Mouse (Mus musculus) embryonic facial prominence, embryonic 10.5 days (tissue): ENCODE data around the gene Zdhhc4. TPM values are rescaled to one million over a fixed set of nuclear protein-coding genes. Genes with fewer than 3 reads are reported as not detected.
A peak's percentile ranks its signal among the peaks of the same experiment; 100 is the strongest.

Experiments
- DNase-seq: peaks from one replicate; pipeline ENCODE4 v3.0.0-alpha.2; 2017; ENCODE audit warnings: low spot score
- H3K27ac ChIP-seq: fragments of 300-500 bp; sonication (generic); replicated peaks from 2 replicates; pipeline ENCODE4 v1.5.1; 2016; ENCODE audit warnings: mild to moderate bottlenecking
- H3K27me3 ChIP-seq: fragments of 300-500 bp; sonication (generic); replicated peaks from 2 replicates; pipeline ENCODE4 v1.6.1; 2016; ENCODE audit warnings: low read depth, mild to moderate bottlenecking; ENCODE audit not compliant: poor library complexity, severe bottlenecking
- H3K36me3 ChIP-seq: fragments of 300-500 bp; sonication (generic); replicated peaks from 2 replicates; pipeline ENCODE4 v1.6.1; 2016; ENCODE audit warnings: mild to moderate bottlenecking, moderate library complexity
- H3K4me1 ChIP-seq: fragments of 300-500 bp; sonication (generic); 2 replicates; pipeline ENCODE4 v1.6.1; 2016
- H3K4me3 ChIP-seq: fragments of 300-500 bp; sonication (generic); 2 replicates; pipeline ENCODE4 v1.5.1; 2016; ENCODE audit warnings: mild to moderate bottlenecking, moderate library complexity
- H3K9me3 ChIP-seq: fragments of 300-500 bp; sonication (generic); 2 replicates; pipeline ENCODE4 v1.6.1; 2016; ENCODE audit warnings: mild to moderate bottlenecking
- WGBS: fragments of 180-500 bp; shearing (Covaris S2); methylation state at CpG from one replicate; pipeline ENCODE4 v1.1.7; 2016; 5-methylcytosine and 5-hydroxymethylcytosine counted together
- polyA plus RNA-seq: library from polyadenylated mRNA; unstranded; fragments of >200 nt; fragmentation: Nextera tagmentation; extraction: Ambion mirVana; gene quantifications from 2 replicates; pipeline ENCODE4 v1.2.1, GENCODE M21; 2016

Zdhhc4 gene
- polyA plus RNA-seq, 1 experiment from 2014 or later = 77.2 TPM

- no peak for DNase-seq
- H3K4me1 ChIP-seq = peaks cover 24% of the 10 kb centered on the region
- H3K27me3 ChIP-seq = no peaks in the 10 kb centered on the region
- peaks cover 79% of the 10 kb centered on the region for H3K36me3 ChIP-seq
- 11% methylated on average over 8 of the region's 8 CpGs for WGBS
- peak overlapping the region; percentile 70 for H3K4me3 ChIP-seq
- no peaks in the 10 kb centered on the region for H3K9me3 ChIP-seq
- H3K27ac ChIP-seq = peak overlapping the region; percentile 98
Observed at GRCm38 (mm10) chr5:143315514-143315888, 13.6 kb downstream of the Zdhhc4 start.

DNA sequence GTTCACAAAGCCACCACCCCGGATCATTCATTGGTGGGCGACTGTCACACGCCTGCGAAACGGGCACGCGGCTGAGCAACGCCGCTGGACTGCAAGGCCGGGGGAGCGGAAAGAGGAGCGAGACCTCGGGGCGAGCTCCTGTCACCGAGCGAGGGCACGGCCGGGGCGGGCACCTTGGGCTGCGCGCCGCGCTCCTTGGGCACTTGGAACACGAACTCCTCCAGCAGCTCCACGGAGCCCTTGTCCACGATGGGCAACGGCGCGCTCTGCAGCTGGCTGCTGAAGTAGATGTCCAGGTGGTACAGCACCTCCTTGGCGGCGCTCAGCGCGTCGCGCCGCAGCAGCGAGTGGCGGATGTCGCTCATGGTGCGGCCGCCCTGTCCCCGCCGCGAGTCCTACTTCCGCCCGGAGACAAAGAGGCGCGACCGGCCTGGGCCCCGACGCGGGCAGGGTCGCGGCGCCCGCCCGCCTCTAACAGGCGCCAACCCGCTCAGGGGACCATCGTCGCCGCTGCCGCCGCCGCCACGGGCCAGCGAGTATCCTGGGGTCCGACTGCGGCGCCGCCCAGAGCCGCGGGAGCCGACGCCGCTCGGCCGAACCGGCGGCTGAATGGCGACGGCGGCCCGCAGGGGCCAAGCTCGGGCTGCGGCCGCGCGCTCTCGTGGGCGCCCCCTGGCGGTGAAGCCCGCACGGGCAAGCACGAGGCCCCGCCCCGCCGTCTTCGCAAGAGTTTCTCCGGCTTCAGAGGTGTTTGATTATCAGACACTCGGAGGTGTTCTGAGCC is 14.1 kb downstream of the Zdhhc4 start, which contains the start of gene E130309D02Rik:
E130309D02Rik (minus strand) TSS at position 631 of the 784 bp plus-strand sequence.
- peak within 1 kb of the TSS; percentile 70 for H3K4me3 ChIP-seq
- H3K36me3 ChIP-seq = peaks cover 79% of the 10 kb centered on the region
- DNase-seq = peak; percentile 93
- peaks cover 24% of the 10 kb centered on the region for H3K4me1 ChIP-seq
- no peaks in the 10 kb centered on the region for H3K27me3 ChIP-seq
- peak within 1 kb of the TSS; percentile 98 for H3K27ac ChIP-seq
- no peaks in the 10 kb centered on the region for H3K9me3 ChIP-seq
- WGBS = under 1% methylated on average over 101 of the region's 101 CpGs

GRCm38 (mm10) chr5:143314183-143314729 is 14.8 kb downstream of the Zdhhc4 start:
- WGBS = 4% methylated on average over 16 of the region's 16 CpGs
- Histone ChIP-seq H3K9me3 (no peaks in the 10 kb centered on the region), H3K4me1 (peaks cover 24% of the 10 kb centered on the region), H3K4me3 (peak overlapping the region; percentile 70), H3K27me3 (no peaks in the 10 kb centered on the region), H3K27ac (peak overlapping the region; percentile 98), H3K36me3 (peaks cover 79% of the 10 kb centered on the region)
- peak; percentile 47 for DNase-seq

DNA sequence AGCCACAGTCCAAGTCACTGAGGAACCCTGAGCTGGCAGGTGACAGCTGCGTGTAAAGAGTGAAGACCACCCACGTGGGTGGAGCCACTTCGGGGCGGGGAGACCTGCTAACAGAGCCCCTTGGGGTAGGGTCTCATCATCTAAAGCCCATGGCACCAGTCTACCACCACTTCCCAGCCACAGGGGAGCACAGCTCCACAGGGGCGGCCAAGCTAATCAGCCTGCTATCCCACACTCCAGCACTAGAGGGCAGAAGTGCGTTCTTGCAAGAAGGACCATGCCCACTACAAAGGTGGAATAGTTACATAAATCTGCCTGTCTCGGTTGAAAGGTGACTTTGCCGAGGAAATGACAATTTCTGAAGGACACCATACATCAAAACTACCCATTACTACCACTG is 17.2 kb downstream of the Zdhhc4 start:
- Histone ChIP-seq H3K9me3 (no peaks in the 10 kb centered on the region), H3K4me3 (peak overlapping the region; percentile 23; the same call in 1 of the 2 replicates), H3K4me1 (peaks cover 24% of the 10 kb centered on the region), H3K27me3 (no peaks in the 10 kb centered on the region), H3K36me3 (peaks cover 79% of the 10 kb centered on the region), H3K27ac (no peak overlapping the region)
- 77% methylated on average over 8 of the region's 8 CpGs for WGBS
- peak; percentile 84 for DNase-seq

- H3K36me3 ChIP-seq = peaks cover 88% of the 10 kb centered on the region
- H3K27me3 ChIP-seq = no peaks in the 10 kb centered on the region
- WGBS = 96% methylated on average over 7 of the region's 7 CpGs
- peaks cover 19% of the 10 kb centered on the region for H3K4me1 ChIP-seq
- H3K4me3 ChIP-seq = no peak overlapping the region
- no peak for DNase-seq
- H3K27ac ChIP-seq = no peak overlapping the region
- H3K9me3 ChIP-seq = no peaks in the 10 kb centered on the region
Observed at GRCm38 (mm10) chr5:143309916-143310315, 19.1 kb downstream of the Zdhhc4 start.

DNA sequence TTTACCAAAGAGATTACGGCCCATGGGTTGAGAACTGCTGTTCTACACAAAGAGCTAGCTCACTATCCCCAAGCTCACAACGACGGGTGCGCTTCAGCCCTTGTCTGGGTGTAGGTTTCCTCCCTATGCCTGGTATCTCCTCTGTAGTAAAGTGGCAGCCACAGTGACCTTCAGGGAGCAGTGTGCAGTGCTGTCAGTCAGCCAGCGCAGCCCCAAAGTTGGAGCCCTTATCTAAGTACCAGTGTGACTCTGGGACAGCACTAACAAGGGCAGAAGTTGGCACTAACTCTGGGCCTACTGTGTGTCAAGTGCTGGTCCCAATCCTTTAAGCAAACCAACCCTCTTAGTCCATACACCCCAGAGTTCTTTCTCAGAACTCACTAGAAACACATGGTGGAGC is 20.2 kb downstream of the Zdhhc4 start:
- 95% methylated on average over 5 of the region's 5 CpGs for WGBS
- Histone ChIP-seq H3K27me3 (no peaks in the 10 kb centered on the region), H3K9me3 (no peaks in the 10 kb centered on the region), H3K36me3 (peaks cover 99% of the 10 kb centered on the region), H3K27ac (no peak overlapping the region), H3K4me1 (peaks cover 14% of the 10 kb centered on the region), H3K4me3 (no peak overlapping the region)
- DNase-seq = no peak

DNA sequence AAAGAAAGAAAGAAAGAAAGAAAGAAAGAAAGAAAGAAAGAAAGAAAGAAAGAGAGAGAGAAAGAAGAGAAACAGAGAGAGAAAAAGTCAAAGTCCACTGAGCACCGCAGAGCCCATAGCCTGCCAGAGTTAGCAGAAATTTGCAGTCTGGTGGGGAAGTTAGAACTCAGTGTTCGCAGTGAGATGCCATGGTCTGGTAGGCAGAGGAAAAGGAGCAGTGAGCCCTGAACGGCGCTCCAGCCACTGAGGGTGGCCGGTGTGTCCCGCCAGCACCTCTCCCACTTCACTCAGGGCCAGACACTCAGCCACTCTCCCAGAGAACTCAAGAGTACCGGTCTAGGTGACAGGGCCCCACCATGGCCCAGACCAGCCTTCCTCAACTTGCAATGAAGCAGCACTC is 24.8 kb downstream of the Zdhhc4 start:
- no peak for DNase-seq
- 95% methylated on average over 7 of the region's 7 CpGs for WGBS
- peaks cover 100% of the 10 kb centered on the region for H3K36me3 ChIP-seq

DNA sequence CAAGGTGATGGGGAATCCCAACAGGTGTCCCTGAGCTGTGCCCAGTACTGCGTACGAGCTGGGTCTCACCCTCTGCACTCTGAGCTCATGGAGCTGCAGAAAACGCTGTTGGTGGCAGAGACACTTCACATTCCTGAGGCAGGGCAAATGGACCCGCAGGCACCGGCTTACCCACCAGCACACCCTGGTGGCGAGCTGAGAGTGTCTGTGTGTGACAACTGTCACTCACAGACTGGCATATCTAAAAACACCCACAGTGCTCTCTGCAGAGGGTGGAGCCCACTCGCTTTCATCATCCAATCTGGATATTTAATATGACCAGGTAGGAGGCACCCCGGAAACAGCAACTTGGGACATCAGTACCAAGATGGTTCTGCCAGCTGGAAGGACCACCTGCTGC is 27.8 kb downstream of the Zdhhc4 start:
- peaks cover 92% of the 10 kb centered on the region for H3K36me3 ChIP-seq
- no peaks in the 10 kb centered on the region for H3K9me3 ChIP-seq
- no peaks in the 10 kb centered on the region for H3K27me3 ChIP-seq
- DNase-seq = no peak
- H3K27ac ChIP-seq = no peak overlapping the region
- H3K4me1 ChIP-seq = no peaks in the 10 kb centered on the region
- WGBS = 83% methylated on average over 8 of the region's 8 CpGs
- no peak overlapping the region for H3K4me3 ChIP-seq

More for the DNA sequence above, 24.8 kb downstream of the Zdhhc4 start:
- no peak overlapping the region for H3K4me3 ChIP-seq
- H3K27me3 ChIP-seq = no peaks in the 10 kb centered on the region
- no peak overlapping the region for H3K27ac ChIP-seq
- no peaks in the 10 kb centered on the region for H3K9me3 ChIP-seq
- no peaks in the 10 kb centered on the region for H3K4me1 ChIP-seq

GRCm38 (mm10) chr5:143299686-143300085 is 29.4 kb downstream of the Zdhhc4 start:
- H3K4me1 ChIP-seq = no peaks in the 10 kb centered on the region
- DNase-seq = peak; percentile 59
- H3K9me3 ChIP-seq = 0 out of 2 replicates have a peak, but pooled peaks cover 3% of the 10 kb centered on the region
- no peak overlapping the region for H3K27ac ChIP-seq
- WGBS = 89% methylated on average over 4 of the region's 4 CpGs
- peaks cover 83% of the 10 kb centered on the region for H3K36me3 ChIP-seq
- peaks cover 8% of the 10 kb centered on the region for H3K27me3 ChIP-seq
- H3K4me3 ChIP-seq = no peak overlapping the region

DNA sequence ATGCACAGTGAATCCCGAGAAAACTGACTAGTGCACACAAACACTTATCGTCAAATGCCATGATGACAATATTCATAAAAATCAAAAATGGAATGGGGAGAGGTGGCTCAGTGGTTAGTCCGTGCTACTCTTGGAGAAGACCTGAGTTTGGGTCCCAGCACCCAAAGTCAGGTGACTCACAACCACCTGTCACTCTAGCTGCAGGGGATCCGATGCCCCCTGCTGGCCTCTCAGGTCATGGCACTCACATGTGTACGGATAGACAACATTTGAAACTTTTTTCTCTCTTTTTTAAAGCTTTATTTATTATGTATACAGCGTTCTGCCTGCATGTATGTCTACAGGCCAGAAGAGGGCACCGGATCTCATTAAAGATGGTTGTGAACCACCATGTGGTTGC is 30.7 kb downstream of the Zdhhc4 start:
- H3K4me1 ChIP-seq = peaks cover 7% of the 10 kb centered on the region
- no peak overlapping the region for H3K27ac ChIP-seq
- WGBS = 93% methylated on average over 7 of the region's 7 CpGs
- no peak overlapping the region for H3K4me3 ChIP-seq
- no peak for DNase-seq
- H3K36me3 ChIP-seq = peaks cover 71% of the 10 kb centered on the region
- 0 out of 2 replicates have a peak, but pooled peaks cover 3% of the 10 kb centered on the region for H3K9me3 ChIP-seq
- peaks cover 21% of the 10 kb centered on the region for H3K27me3 ChIP-seq

GRCm38 (mm10) chr5:143297986-143298385 is 31.1 kb downstream of the Zdhhc4 start:
- Histone ChIP-seq H3K9me3 (0 out of 2 replicates have a peak, but pooled peaks cover 3% of the 10 kb centered on the region), H3K4me1 (peaks cover 11% of the 10 kb centered on the region), H3K36me3 (peaks cover 66% of the 10 kb centered on the region), H3K4me3 (no peak overlapping the region), H3K27me3 (peaks cover 25% of the 10 kb centered on the region), H3K27ac (no peak overlapping the region)
- DNase-seq = no peak
- WGBS = 96% methylated on average over 9 of the region's 9 CpGs

GRCm38 (mm10) chr5:143295330-143295729 is 33.7 kb downstream of the Zdhhc4 start:
- Histone ChIP-seq H3K4me3 (no peak overlapping the region), H3K36me3 (peaks cover 40% of the 10 kb centered on the region), H3K27me3 (peaks cover 51% of the 10 kb centered on the region), H3K9me3 (0 out of 2 replicates have a peak, but pooled peaks cover 3% of the 10 kb centered on the region), H3K4me1 (peaks cover 16% of the 10 kb centered on the region), H3K27ac (no peak overlapping the region)
- 97% methylated on average over 2 of the region's 2 CpGs for WGBS
- DNase-seq = no peak

- Histone ChIP-seq H3K27ac (no peak overlapping the region), H3K27me3 (peaks cover 56% of the 10 kb centered on the region), H3K4me1 (peaks cover 16% of the 10 kb centered on the region), H3K36me3 (peaks cover 35% of the 10 kb centered on the region), H3K9me3 (0 out of 2 replicates have a peak, but pooled peaks cover 3% of the 10 kb centered on the region), H3K4me3 (no peak overlapping the region)
- DNase-seq = no peak
- 90% methylated on average over 3 of the region's 3 CpGs for WGBS
Observed at GRCm38 (mm10) chr5:143294862-143295261, 34.2 kb downstream of the Zdhhc4 start.
